Mouse (Mus musculus): ENCODE results near the gene Tns1.

Gene Tns1

GRCm38 (mm10) chr1:73931851-73932250 lies 192.4 kb downstream of the Tns1 start:
- 59% methylated on average over 5 of the region's 5 CpGs for WGBS

GRCm38 (mm10) chr1:73930411-73931134 lies 193.7 kb downstream of the Tns1 start:
- 53% methylated on average over 8 of the region's 8 CpGs for WGBS

GRCm38 (mm10) chr1:73929952-73930329 lies 194.3 kb downstream of the Tns1 start:
- 80% methylated on average over 5 of the region's 5 CpGs for WGBS

GRCm38 (mm10) chr1:73929211-73929951 lies 194.9 kb downstream of the Tns1 start:
- 90% methylated on average over 15 of the region's 15 CpGs for WGBS

GRCm38 (mm10) chr1:73928385-73928784 lies 195.9 kb downstream of the Tns1 start:
- 68% methylated on average over 8 of the region's 8 CpGs for WGBS

GRCm38 (mm10) chr1:73927819-73928218 lies 196.4 kb downstream of the Tns1 start:
- 82% methylated on average over 15 of the region's 15 CpGs for WGBS

- WGBS: 73% methylated on average over 7 of the region's 7 CpGs
These were observed 198.0 kb downstream of the Tns1 start for GRCm38 (mm10) chr1:73926279-73926678.

GRCm38 (mm10) chr1:73924871-73925610 lies 199.2 kb downstream of the Tns1 start:
- WGBS: 92% methylated on average over 18 of the region's 18 CpGs

- WGBS: 80% methylated on average over 5 of the region's 5 CpGs
These were observed 200.0 kb downstream of the Tns1 start for GRCm38 (mm10) chr1:73924210-73924609.

- 73% methylated on average over 8 of the region's 8 CpGs for WGBS
These were observed 201.1 kb downstream of the Tns1 start for GRCm38 (mm10) chr1:73923185-73923584.

- WGBS: 95% methylated on average over 8 of the region's 8 CpGs
These were observed 203.5 kb downstream of the Tns1 start for GRCm38 (mm10) chr1:73920701-73921100.

GRCm38 (mm10) chr1:73919909-73920308 lies 204.3 kb downstream of the Tns1 start:
- 98% methylated on average over 3 of the region's 3 CpGs for WGBS

- WGBS: 81% methylated on average over 11 of the region's 11 CpGs
These were observed 206.2 kb downstream of the Tns1 start for GRCm38 (mm10) chr1:73918001-73918400.

- 92% methylated on average over 1 of the region's 1 CpGs for WGBS
These were observed 208.0 kb downstream of the Tns1 start for GRCm38 (mm10) chr1:73916298-73916697.

GRCm38 (mm10) chr1:73915218-73916070 lies 208.8 kb downstream of the Tns1 start:
- 31% methylated on average over 8 of the region's 8 CpGs for WGBS

- 48% methylated on average over 9 of the region's 9 CpGs for WGBS
These were observed 210.2 kb downstream of the Tns1 start for GRCm38 (mm10) chr1:73914076-73914475.

- WGBS: 79% methylated on average over 19 of the region's 19 CpGs
These were observed 210.9 kb downstream of the Tns1 start for GRCm38 (mm10) chr1:73913071-73914005.

GRCm38 (mm10) chr1:73912466-73912865 lies 211.8 kb downstream of the Tns1 start:
- 71% methylated on average over 10 of the region's 10 CpGs for WGBS

- WGBS: 67% methylated on average over 8 of the region's 8 CpGs
These were observed 212.3 kb downstream of the Tns1 start for GRCm38 (mm10) chr1:73911981-73912380.

- WGBS: 78% methylated on average over 8 of the region's 8 CpGs
These were observed 213.5 kb downstream of the Tns1 start for GRCm38 (mm10) chr1:73910701-73911100.
